Mouse (Mus musculus) c-Kit-positive CD71-negative TER-119-negative erythroid progenitor cells, embryonic 14.5 days (primary cell): ENCODE measurements around the gene Chst13.

Experiments used
- DNase-seq: peaks from one replicate; pipeline ENCODE4 v3.0.0-alpha.2; 2013; ENCODE audit warnings: low read depth

Gene Chst13

GRCm38 (mm10) chr6:90324991-90325390 is at the start of gene Chst13:
Chst13 (minus strand) TSS chr6:90325185.
- DNase-seq: no peak

- peak; percentile 19 for DNase-seq
Measured at GRCm38 (mm10) chr6:90374647-90375046, 49.7 kb upstream of the Chst13 start.

- no peak for DNase-seq
Measured at GRCm38 (mm10) chr6:90369725-90370553, 45.0 kb upstream of the Chst13 start.

GRCm38 (mm10) chr6:90368976-90369724 is 44.2 kb upstream of the Chst13 start, which contains the start of gene Zxdc:
Zxdc (plus strand) TSS chr6:90369492.
- DNase-seq: peak; percentile 93

- DNase-seq: no peak
Measured at GRCm38 (mm10) chr6:90363301-90363700, 38.3 kb upstream of the Chst13 start.

GRCm38 (mm10) chr6:90360922-90361614 is 36.1 kb upstream of the Chst13 start:
- no peak for DNase-seq

GRCm38 (mm10) chr6:90360024-90360781 is 35.2 kb upstream of the Chst13 start:
- DNase-seq: no peak

GRCm38 (mm10) chr6:90359445-90359844 is 34.5 kb upstream of the Chst13 start:
- no peak for DNase-seq

GRCm38 (mm10) chr6:90358142-90358541 is 33.2 kb upstream of the Chst13 start:
- no peak for DNase-seq

- no peak for DNase-seq
Measured at GRCm38 (mm10) chr6:90350011-90350410, 25.0 kb upstream of the Chst13 start.

GRCm38 (mm10) chr6:90348500-90348899 is 23.5 kb upstream of the Chst13 start:
- DNase-seq: no peak

- DNase-seq: no peak
Measured at GRCm38 (mm10) chr6:90347183-90347582, 22.2 kb upstream of the Chst13 start.

- no peak for DNase-seq
Measured at GRCm38 (mm10) chr6:90342343-90342742, 17.4 kb upstream of the Chst13 start.

GRCm38 (mm10) chr6:90334244-90334643 is 9.3 kb upstream of the Chst13 start:
- no peak for DNase-seq

GRCm38 (mm10) chr6:90332561-90333425 is 7.8 kb upstream of the Chst13 start, which contains the start of gene Uroc1:
Uroc1 (plus strand) TSS chr6:90333284.
- no peak for DNase-seq

- DNase-seq: no peak
Measured at GRCm38 (mm10) chr6:90329953-90330352, 5.0 kb upstream of the Chst13 start.

GRCm38 (mm10) chr6:90327670-90328069 is 2.7 kb upstream of the Chst13 start:
- no peak for DNase-seq

GRCm38 (mm10) chr6:90324463-90324862 is 522 bp downstream of the Chst13 start:
- no peak for DNase-seq

GRCm38 (mm10) chr6:90324026-90324425 is 959 bp downstream of the Chst13 start:
- DNase-seq: no peak

- DNase-seq: no peak
Measured at GRCm38 (mm10) chr6:90321811-90322210, 3.2 kb downstream of the Chst13 start.

GRCm38 (mm10) chr6:90320429-90320828 is 4.6 kb downstream of the Chst13 start:
- no peak for DNase-seq
